Mouse (Mus musculus): Measurements from ENCODE around the gene Slc2a1.

DNA sequence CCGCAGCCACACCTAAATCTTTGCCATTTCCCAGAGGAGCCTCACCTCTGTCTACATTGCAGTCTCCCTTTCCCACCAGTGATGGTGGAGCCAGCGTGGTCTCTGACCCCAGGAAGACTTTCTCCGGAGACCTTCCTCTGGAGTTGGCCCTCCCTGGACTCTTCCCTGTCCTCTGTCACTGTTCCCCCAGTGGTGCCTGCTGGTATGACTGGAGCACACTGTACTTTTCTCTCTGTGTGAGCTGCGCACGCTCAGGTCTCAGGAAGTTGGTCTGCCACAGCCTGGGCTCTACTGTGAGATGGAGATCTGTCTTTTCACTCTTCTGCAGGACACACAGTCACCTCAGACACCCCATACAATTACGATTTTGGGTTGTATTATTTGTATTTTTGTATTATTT, 39.6 kb upstream of the Slc2a1 start:
- TF ChIP-seq FOSL1 (IDR thresholded peaks at IDR 0.05; ENCODE audit: insufficient read depth, low read length, poor library complexity, severe bottlenecking), result no peak
- no peak for TF ChIP-seq CEBPB (IDR thresholded peaks at IDR 0.05; ENCODE audit: low read depth)
- TF ChIP-seq CTCF (IDR thresholded peaks at IDR 0.05; ENCODE audit: control insufficient read depth, insufficient read depth, insufficient read length), result no peak
- no peak for TF ChIP-seq USF1 (IDR thresholded peaks at IDR 0.05; ENCODE audit: low read depth)
- TF ChIP-seq MAX (IDR thresholded peaks at IDR 0.05), result no peak

Data from C2C12 (cell line).